Mouse (Mus musculus) gastrocnemius, adult 18-20 months (tissue): ENCODE measurements around the gene Abhd8. TPM values are rescaled to one million over a fixed set of nuclear protein-coding genes. Genes with fewer than 3 reads are reported as not detected.

Experiments
- DNase-seq: peaks from one replicate; pipeline ENCODE4 v3.0.0; 2021; ENCODE audit warnings: low spot score
- long read RNA-seq, 2 experiments: library from polyadenylated mRNA; stranded (forward); transcript quantifications; one replicate each; pipeline ENCODE4 v2.0.0; 2021
- total RNA-seq, 2 experiments: library from RNA; stranded (reverse); gene quantifications; 2 replicates each; pipeline ENCODE4 v1.2.3; 2021

Abhd8 gene
- 10 to 100 TPM; 22.4 to 28.0 TPM for total RNA-seq
- long read RNA-seq, experiment 1, transcript Abhd8-201 (5 exons, 1,978 nt): major isoform, 83 of 87 reads
- long read RNA-seq, experiment 1, partial matches to known transcripts: 1 of 87 reads
- long read RNA-seq, experiment 1, other reads (novel, unspliced or antisense): 2 of 87 reads
- long read RNA-seq, experiment 2, transcript Abhd8-201 (5 exons, 1,978 nt): major isoform, 56 of 63 reads
- long read RNA-seq, experiment 2, partial matches to known transcripts: 3 of 63 reads
- long read RNA-seq, experiment 2, other reads (novel, unspliced or antisense): 4 of 63 reads

DNA sequence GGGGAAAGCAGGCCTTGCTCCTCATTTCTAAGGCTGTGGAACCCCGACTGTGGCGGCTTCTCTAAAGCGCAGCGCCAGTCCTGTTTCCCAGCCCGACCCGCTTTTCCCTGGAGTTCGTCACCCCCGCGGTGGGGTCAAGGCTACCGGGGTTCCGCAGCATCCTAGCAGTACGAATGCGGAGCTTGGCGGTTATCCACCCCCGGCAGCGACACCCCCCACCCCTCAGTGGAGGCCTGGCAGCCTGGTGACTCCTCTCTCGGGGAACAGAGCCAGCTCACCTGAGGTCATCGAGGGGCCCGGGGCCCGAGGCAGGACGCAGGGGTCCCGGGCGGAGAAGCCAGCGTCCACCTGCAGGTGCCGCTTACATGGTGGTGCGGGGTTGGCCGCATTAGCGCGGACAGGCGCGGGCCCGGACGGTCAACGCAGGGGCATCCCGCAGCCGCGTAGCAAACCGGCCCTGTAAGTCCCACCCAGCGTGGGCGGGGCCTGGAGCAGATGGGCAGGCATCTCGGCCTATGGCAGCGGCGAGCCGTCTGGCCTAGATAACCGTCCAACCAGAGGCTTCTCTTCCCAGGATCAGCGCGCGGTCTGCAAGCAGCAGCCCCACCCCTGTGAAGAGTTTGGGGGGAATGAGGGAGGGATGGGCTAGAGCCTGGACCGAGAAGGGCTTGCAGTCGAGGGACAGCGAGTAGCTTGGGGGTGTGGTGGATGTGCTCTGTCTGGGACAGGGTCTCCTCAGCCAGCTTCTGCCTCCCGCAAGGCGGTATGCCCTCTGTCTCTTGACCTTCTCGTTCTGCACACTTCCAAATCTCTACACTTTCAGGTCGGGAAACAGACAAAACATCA is at the start of gene Abhd8:
TSS of gene Abhd8 (minus strand) at position 468 of the 846 bp plus-strand sequence.
- peak; percentile 97 for DNase-seq

DNA sequence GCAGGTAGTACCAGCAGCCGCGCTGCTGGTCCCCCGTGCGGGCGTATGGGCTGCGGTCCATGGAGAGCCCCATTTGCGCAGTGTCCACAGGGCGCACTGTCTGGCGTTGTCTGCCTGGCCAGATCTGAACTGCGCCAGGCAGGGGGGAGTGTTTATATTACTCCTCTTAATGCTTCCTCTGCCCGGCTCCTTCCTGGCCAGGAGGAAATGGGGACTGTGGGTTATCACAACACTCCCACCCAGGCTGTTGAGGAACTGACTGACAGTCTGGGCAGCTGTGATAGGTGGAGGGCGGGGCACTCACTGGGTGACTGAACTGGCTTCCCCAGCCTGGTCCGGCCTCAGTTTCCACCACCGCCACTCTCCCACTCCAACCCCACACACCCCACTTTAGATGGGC is 48.2 kb upstream of the Abhd8 start, which contains the start of gene Plvap:
TSS of gene Plvap (minus strand) at position 109 of the 400 bp plus-strand sequence.
- no peak for DNase-seq

DNA sequence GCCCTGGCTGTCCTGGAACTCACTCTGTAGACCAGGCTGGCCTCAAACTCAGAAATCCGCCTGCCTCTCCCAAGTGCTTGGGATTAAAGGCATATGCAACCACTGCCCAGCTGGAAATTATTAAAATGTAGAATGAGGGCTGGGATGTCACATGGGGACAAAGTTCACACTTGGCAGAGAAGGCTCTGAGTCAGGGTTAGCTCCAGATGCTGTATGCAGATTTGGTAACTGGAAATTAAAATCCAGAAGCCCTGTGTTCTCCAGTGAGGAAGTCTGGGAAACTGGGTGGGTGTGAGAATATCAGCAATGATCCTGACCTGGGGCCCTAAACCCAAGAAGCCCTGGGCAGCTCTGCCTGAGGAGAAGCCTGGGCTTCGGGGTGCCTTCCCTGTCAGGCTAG is 45.9 kb upstream of the Abhd8 start:
- no peak for DNase-seq

DNA sequence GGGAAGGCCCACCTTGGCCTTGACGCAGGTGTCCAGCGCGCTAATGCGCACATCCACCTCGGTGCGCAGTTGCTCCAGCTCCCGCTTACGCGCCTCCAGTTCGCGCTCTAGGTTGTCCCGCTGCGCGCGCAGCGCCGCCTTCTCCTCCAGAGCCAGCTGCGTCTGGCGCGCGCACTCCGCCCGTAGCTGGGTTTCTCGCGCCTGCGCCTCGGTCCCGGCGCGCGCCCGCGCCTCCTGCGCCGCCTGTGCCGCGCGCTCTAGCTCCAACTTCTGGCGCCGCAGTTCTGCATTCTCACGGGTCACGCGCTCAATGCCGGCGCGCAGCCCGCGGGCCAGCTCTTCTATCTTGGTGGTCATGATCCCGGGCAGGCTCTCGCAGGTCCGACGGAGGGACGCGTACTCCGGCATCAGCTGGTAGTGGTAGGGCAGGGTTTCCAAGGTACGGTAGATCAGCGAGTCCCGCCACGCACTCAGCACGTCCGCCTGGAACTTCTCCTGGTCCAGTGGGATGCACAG is 44.2 kb upstream of the Abhd8 start:
- peak; percentile 61 for DNase-seq

DNA sequence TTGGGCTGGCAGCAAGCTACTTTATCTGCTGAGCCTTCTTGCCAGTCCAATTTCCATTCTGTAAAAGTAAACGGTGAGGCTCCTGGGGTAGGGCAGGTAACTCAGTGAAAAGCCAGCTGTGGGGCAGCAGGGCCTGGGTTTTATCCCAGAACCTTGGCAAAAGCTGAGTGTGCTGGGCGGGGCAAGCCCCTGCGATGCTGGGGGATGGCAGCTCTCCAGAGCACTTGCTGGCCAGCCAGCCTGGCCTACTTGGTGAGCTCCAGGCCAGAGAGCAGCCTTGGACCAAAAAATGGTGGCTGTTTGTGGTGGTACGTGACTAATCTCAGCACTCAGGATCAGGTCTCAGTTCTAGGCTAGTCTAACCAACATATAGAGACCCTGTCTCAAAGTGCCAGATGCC is 42.5 kb upstream of the Abhd8 start:
- no peak for DNase-seq

DNA sequence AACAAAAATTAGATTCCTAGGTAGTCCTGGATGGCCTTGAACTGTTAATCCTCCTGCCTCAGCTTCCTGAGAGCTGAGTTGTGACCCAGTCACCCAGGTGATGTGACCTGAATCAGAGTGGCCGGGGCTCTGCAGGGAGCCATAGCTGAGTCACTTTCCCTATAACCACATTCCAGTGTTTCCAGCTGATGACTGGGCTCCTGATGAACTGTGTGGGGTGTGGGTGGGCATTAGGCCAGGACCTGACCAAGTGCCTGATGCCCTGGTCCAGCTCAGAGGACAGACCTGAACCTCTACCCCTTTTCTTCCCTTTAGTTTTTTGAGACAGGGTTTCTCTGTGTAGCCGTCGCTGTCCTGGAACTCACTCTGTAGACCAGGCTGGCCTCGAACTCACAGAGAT is 41.9 kb upstream of the Abhd8 start:
- DNase-seq: no peak

DNA sequence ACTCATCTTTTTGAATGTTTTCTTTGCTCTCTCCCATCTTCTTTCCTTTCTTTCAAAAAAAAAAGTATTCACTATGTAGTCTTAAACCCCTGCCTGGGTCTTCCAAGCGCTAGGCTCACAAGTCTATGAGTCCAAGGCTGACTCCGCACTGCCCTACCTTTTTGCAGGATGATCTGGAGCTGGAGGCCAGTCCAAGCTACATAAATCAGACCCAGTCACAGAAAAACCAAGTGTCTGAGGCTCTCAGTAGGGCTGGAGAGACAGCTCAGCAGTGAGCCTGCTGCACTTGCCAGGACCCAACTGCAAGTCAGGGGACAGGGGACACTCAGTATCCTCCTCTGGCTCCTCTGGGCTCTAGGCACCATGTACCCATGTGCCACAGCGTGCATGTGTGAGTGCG is 40.9 kb upstream of the Abhd8 start:
- no peak for DNase-seq

DNA sequence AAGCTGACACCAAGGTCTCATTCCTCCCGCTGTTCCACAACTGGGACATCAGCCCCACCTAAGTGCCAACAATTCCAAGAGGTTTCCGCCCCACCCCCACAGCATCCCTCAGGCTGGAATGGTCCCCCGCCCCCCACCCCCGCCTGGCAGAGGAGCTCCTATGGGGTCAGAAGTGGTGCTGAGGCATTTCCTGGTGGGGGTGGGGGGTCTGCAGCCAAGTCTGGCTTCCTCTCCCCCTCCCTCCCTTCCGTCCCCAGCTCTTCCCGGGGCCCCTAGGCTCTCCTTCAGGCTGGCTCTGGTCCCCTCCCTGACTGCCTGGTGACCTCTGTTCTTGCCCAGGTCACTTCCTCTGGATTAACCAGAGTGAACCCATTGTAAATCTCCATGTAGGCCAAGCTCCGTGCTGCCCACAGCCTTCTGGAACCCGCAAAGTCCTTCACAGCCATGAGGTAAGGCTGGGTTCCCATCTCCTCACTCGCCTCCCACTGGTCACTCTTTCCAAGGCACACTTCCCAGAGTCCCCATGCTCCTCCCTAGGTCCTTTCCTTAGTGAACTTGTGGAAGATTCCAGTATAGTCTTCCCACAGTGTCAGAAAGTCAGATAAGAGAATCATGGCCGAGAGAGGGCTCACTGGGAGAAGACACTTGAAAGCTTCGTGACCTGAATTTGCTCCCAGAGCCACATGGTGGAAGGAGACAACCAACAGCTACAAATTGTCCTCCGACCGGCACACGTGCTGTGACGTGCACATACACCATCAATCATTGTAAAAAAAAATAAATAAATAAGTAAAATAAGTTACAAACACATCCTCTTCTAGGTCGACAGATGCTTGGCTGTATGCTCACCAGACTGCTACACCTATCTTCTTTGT is 35.6 kb upstream of the Abhd8 start:
- DNase-seq: no peak

DNA sequence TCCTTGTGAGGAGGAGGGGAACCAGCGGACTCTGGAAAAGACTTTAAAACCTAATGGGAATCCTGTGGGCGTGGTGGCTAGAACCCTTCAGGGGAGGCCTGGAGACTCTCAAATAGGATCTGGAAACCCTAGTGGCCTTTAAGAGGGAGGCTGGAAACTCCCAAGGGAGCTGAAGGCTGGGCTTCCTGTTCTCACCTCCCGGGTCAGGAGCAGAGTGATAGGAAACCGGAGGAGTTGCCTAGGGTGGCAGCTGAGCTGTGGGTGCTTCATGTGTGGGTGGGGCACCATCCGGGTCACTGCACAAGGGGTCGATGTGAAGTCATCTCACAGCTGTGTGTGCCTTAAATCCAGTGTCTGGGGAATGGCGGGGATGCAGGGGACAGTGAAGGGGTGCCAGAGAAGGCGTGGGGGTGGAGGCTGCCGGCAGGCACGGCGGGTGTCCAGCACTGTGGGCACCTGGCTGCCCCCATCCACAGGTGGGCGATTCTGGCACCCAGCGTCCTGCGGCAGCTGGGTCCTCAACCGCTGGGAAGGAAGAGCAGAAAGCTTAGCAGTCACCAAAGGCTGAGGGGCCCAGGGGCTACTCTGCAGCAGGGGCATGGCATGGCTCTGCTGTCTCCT is 34.5 kb upstream of the Abhd8 start:
- DNase-seq: no peak

DNA sequence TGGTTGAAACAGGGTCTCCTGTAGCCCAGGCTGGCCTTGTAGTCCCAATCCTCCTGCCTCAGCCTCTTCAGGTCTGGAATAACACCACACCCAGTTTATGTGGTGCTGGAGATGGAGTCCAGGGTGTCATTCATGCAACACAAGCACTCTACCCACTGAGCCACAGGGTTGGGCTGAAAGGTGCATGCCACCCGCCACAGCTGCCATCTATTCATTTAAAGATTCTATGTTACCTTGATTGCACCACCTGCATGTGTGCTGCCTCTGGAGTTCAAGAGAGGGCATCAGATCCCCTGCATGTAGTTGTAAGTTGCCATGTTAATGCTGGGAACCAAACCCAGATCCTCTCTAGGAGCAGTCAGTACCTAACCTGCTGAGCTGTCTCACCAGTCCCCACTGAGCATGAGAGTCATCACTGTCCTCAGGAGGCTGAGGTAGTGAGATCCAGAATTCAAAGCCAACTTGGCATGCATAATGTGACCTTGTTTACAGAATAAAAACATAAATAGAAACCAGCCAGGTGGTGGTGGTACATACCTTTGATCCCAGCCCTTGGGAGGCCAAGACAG is 33.7 kb upstream of the Abhd8 start:
- no peak for DNase-seq

DNA sequence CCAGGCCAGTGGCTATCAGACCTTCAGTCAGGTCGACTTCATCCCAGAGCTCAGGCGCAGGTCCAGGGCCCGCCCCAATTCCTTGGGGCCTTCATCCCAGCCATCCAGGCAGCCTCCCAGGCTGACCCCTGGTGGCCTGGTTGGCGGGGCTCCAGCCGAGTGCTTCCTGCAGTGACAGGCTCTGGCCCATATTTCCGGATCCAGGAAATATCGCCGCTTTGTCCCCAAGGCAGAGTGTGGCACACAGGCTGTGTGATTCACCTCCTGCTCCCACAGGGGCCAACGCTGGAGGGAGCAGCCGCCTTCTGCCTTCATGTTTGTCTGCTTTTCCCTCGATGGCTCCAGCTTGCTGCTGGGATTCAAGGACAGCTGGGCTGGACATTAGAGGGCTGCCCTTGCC is 33.0 kb upstream of the Abhd8 start:
- DNase-seq: peak; percentile 88

DNA sequence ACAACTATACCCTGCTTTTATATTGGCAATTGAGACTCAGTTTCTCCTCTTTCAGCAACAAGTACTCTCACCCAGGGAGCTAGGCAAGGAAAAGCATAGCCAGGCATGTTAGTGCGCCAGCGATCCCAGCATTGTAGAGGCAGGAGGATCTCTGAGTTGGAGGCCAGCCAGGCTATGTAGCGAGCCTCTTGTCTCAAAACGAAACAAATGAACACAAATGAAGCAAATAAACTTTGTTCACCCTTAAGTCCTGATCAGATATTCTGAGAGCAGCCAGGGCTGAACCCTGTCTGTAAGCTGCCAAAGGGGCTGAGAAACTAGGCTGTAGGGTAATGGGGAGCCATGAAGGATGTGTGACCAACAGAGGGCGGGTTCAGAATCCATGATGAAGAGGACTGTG is 32.4 kb upstream of the Abhd8 start:
- no peak for DNase-seq

DNA sequence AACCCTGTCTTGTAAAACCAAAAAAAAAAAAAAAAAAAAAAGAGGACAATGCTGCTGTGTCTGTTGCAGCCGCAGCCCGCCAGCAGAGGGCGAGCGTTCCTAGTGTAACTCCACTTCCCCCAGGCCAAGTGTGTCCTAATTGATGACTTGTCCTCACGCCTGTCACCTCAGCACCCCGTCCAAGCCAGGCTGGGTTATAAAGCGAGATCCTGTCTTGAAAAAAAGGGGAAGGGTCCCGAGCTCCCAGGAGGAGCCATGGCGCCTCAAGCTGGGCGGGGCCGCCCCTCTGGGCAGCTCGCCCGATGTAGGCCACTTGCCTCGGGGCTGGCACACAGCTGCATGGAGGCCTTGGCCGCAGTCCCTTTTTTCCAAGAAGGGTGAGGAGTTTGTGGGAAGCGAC is 31.6 kb upstream of the Abhd8 start:
- peak; percentile 84 for DNase-seq

DNA sequence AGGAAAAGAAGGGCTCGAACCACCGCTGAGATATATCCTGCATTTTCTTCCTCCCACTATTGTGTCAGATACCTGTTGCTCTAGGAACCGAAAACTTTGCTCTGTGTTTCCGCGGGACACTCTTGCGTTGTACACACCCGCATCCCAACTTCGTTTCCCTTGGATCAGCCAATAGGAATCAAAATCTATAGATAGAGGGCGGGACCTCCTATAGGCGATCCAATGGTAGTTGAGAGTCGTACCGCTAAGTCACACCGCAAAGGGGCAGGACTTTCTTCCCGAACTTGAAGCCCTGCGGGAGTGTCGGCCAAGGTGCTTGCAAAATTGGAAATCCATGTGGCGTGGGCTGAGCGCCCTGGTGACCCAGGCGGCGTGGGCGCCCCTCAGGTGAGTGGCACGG is 25.0 kb upstream of the Abhd8 start:
- DNase-seq: peak; percentile 95

DNA sequence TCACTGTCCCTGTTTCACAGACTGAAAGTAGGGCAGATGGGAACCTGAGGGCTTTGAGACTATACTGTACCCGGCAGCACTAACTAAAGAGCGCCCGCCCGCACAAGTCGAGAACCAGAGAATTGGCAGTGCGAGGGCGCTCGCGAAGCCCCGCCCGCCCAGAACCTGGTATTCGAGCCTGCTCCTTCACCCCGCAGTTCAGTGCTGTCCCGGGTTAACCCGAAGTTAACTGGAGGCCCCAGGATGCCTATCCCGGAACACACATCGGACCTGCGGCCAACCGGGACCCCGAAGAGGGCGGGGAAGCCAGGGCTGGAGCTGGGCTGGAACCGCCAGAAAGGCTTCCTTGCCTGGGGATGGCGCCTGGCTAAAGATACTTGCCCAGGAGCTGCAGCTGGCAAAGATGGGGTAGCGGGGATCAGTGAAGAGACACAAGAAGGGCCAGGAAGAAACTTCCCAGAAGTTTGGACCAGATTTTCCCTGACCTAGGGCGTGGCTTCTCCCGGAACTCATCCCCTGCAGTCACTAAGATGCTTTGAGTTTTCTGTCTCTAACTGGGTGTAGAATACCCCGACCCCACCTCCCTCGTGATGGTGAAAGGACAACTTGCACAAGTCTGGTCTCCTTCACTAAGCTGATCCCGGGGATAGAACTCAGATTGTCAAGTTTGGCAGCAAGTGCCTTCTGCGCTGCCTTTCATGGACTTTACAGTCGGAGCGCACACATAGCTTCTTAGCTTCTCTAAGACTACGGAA is 24.4 kb upstream of the Abhd8 start, which contains the start of gene Gtpbp3:
TSS of gene Gtpbp3 (plus strand) at position 413 of the 755 bp plus-strand sequence.
- DNase-seq: peak; percentile 87

DNA sequence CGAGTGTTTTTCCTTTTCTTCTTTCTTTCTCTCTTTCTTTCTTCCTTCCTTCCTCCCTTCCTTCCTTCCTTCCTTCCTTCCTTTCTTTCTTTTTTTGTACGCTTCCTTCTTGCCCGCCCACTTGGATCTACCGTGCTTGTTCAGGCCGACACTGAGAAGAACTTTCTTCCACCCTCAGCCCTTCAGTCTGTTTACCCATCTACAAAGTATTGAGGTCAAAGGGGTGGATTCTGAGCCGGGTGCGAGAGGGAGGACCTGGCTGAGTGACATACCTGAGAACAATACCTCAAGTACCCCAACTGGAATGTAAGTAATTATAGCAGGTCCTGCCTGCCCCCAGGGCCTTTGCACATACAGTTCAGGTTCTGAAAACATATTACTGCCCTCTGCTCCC is 22.7 kb upstream of the Abhd8 start:
- no peak for DNase-seq

DNA sequence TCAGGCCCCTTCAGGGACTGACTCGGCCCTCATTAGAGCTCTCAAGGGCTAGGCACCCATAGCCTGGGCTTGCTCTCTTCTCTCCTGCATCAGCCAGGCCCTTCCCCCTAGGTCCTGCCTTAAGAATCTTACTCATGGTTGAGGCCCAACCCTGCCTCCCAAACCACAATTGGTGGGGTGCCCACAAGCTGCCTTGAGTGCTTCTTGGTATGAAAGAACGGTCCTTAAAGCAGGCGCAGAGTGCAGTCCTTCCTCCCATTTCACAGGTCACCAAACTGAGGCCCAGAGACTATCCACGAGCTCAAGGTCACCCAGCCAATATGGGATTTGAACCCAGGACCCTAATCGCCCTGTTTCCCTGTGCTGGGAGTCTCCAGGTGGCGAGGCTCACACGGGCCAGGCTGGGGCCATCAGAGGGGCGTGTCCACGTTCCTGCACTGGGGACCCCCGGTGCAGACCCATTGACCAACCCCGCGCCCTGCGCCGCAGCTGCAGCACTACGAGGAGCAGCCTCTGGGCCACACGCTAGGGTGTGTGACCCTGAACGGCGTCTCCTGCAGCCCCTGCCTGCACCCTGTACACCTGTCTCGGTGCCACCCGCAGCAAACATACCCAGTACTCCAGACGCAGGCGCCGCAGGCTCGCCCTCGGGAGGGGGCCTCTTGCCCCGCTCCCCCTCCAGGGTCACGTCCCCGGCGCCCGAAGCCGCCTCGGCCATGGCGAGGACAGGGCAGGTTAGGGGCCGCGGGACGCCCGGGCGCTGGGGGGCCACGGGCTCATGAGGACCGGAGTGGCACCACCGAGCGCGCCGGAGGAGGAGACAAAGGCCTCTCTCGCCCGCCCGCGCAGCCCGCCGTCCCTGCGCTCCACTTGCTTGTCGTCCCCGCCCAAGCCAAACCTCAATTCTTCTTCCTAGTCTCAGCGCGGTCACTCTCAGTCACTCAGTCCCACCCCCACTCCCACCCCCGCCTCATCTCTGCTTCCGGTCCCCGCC is 22.0 kb upstream of the Abhd8 start, which contains the start of gene Ano8:
TSS of gene Ano8 (minus strand) at position 822 of the 994 bp plus-strand sequence.
- DNase-seq: peak; percentile 88

DNA sequence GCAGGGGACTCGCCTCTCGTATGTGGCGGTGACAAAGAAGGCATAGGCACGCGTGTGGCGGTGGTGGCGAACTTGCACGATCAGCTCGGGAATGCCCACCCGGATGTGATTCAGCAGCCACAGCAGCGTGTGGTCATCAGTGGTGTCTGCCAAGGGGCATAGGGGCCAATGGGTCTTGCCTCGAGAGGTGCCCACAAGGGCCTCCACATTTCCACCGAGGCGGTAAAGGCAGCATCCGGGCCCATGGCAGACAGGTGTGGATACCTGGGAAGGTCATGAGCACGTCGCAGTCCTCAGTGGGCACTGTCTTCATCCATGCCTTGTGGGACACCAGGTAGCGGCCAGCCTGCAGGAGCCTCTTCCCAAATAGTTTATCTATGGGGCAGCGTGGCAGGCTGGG is 21.3 kb upstream of the Abhd8 start:
- no peak for DNase-seq

DNA sequence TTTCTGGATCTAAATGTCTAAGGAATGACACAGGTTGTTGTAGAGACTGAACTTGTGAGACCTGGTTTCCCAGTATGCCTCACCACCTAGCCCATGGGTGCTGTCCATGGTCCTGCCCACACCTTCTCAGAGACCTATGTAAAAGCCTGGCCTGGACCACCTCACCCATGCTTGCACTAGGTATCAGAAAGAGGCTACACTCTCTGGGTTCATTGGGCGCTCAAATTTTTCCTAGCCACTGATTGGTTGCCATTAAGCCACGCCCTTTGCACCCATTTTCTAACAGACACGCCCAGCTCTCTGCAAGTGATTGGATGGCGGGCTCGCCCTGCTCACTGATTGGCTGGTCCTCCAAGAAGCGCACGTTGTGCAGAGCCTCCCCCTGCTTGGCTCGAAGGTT is 20.5 kb upstream of the Abhd8 start:
- DNase-seq: no peak
